Mouse (Mus musculus) midbrain, embryonic 11.5 days (tissue): Measurements from ENCODE around the gene Trrap. TPM values are rescaled to one million over a fixed set of nuclear protein-coding genes. Genes with fewer than 3 reads are reported as not detected.

Experiments used
- ATAC-seq: fragments of 200-750 bp; cut with Nextera tagmentation; 2 replicates; pipeline ENCODE4 v1.8.0; 2017; ENCODE audit warnings: moderate TSS enrichment, moderate library complexity; ENCODE audit not compliant: low FRiP score
- DNase-seq: peaks from one replicate; pipeline ENCODE4 v3.0.0; 2015; ENCODE audit warnings: low spot score; ENCODE audit errors: missing footprints
- H3K27ac ChIP-seq: fragments of 300-500 bp; sonication (generic); 2 replicates; pipeline ENCODE4 v1.5.1; 2014; ENCODE audit warnings: low read depth, low read length
- H3K27me3 ChIP-seq: fragments of 300-500 bp; sonication (generic); 2 replicates; pipeline ENCODE4 v1.6.1; 2014; ENCODE audit warnings: mild to moderate bottlenecking, low read length, moderate library complexity, mixed read lengths; ENCODE audit not compliant: control insufficient read depth, insufficient read depth
- H3K36me3 ChIP-seq: fragments of 300-500 bp; sonication (generic); 2 replicates; pipeline ENCODE4 v1.6.1; 2014; ENCODE audit warnings: mild to moderate bottlenecking, low read length, moderate library complexity, mixed read lengths; ENCODE audit not compliant: control insufficient read depth, insufficient read depth
- H3K4me1 ChIP-seq: fragments of 300-500 bp; sonication (generic); 2 replicates; pipeline ENCODE4 v1.6.1; 2014; ENCODE audit warnings: low read length; ENCODE audit not compliant: control insufficient read depth, insufficient read depth
- H3K4me2 ChIP-seq: fragments of 300-500 bp; sonication (generic); 2 replicates; pipeline ENCODE4 v1.6.1; 2014; ENCODE audit warnings: mild to moderate bottlenecking, moderate library complexity
- H3K4me3 ChIP-seq: fragments of 300-500 bp; sonication (generic); 2 replicates; pipeline ENCODE4 v1.5.1; 2014; ENCODE audit warnings: low read depth, low read length
- H3K9ac ChIP-seq: fragments of 300-500 bp; sonication (generic); 2 replicates; pipeline ENCODE4 v1.6.1; 2014; ENCODE audit warnings: low read length
- H3K9me3 ChIP-seq: fragments of 300-500 bp; sonication (generic); 2 replicates; pipeline ENCODE4 v1.6.1; 2016; ENCODE audit warnings: low read length; ENCODE audit not compliant: control insufficient read depth
- WGBS: fragments of 180-500 bp; shearing (Covaris S2); extraction: QIAGEN DNeasy Blood & Tissue Kit; methylation state at CpG from one replicate; pipeline ENCODE4 v1.1.7; 2014; 5-methylcytosine and 5-hydroxymethylcytosine counted together
- polyA plus RNA-seq: library from polyadenylated mRNA; unstranded; fragments of >200 nt; fragmentation: Nextera tagmentation; extraction: Ambion mirVana; gene quantifications from 2 replicates; pipeline ENCODE4 v1.2.1, GENCODE M21; 2014

Trrap gene
- polyA plus RNA-seq, 1 experiment from 2014 or later, result 91.8 TPM

GRCm38 (mm10) chr5:144734949-144735348 lies 32.6 kb upstream of the Trrap start:
- Histone ChIP-seq H3K27ac (no peak overlapping the region), H3K27me3 (no peaks in the 10 kb centered on the region), H3K4me3 (no peak overlapping the region), H3K9ac (no peak overlapping the region), H3K9me3 (no peaks in the 10 kb centered on the region), H3K4me2 (no peak overlapping the region), H3K36me3 (no peaks in the 10 kb centered on the region), H3K4me1 (no peaks in the 10 kb centered on the region)
- ATAC-seq, result peak; percentile 77
- peak; percentile 96 for DNase-seq
- 29% methylated on average over 8 of the region's 8 CpGs for WGBS

GRCm38 (mm10) chr5:144737101-144737500 lies 30.4 kb upstream of the Trrap start:
- no peak overlapping the region for H3K9ac ChIP-seq
- peak; percentile 14 for DNase-seq
- no peaks in the 10 kb centered on the region for H3K36me3 ChIP-seq
- no peaks in the 10 kb centered on the region for H3K27me3 ChIP-seq
- H3K9me3 ChIP-seq, result no peaks in the 10 kb centered on the region
- H3K4me3 ChIP-seq, result no peak overlapping the region
- H3K27ac ChIP-seq, result no peak overlapping the region
- 89% methylated on average over 14 of the region's 14 CpGs for WGBS
- no peaks in the 10 kb centered on the region for H3K4me1 ChIP-seq
- ATAC-seq, result no peak
- H3K4me2 ChIP-seq, result no peak overlapping the region

- Histone ChIP-seq H3K4me2 (no peak overlapping the region), H3K9ac (no peak overlapping the region), H3K27ac (no peak overlapping the region), H3K27me3 (no peaks in the 10 kb centered on the region), H3K9me3 (no peaks in the 10 kb centered on the region), H3K36me3 (no peaks in the 10 kb centered on the region), H3K4me1 (no peaks in the 10 kb centered on the region), H3K4me3 (no peak overlapping the region)
- DNase-seq (peak; percentile 76), ATAC-seq (no peak)
- WGBS, result 16% methylated on average over 5 of the region's 5 CpGs
Measured at GRCm38 (mm10) chr5:144752432-144752831, 15.1 kb upstream of the Trrap start.

- H3K27ac ChIP-seq, result no peak overlapping the region
- DNase-seq, result peak; percentile 85
Measured at GRCm38 (mm10) chr5:144753041-144753440, 14.5 kb upstream of the Trrap start.

GRCm38 (mm10) chr5:144755191-144755590 lies 12.3 kb upstream of the Trrap start:
- 83% methylated on average over 10 of the region's 10 CpGs for WGBS
- H3K9me3 ChIP-seq, result no peaks in the 10 kb centered on the region
- no peak overlapping the region for H3K4me2 ChIP-seq
- DNase-seq (no peak), ATAC-seq (no peak)
- no peaks in the 10 kb centered on the region for H3K36me3 ChIP-seq
- no peak overlapping the region for H3K27ac ChIP-seq
- no peaks in the 10 kb centered on the region; the same call in 1 of the 2 replicates for H3K27me3 ChIP-seq
- peaks cover 4% of the 10 kb centered on the region for H3K4me1 ChIP-seq
- H3K4me3 ChIP-seq, result no peak overlapping the region
- no peak overlapping the region for H3K9ac ChIP-seq

More at GRCm38 (mm10) chr5:144753041-144753440, 14.5 kb upstream of the Trrap start:
- Histone ChIP-seq H3K27me3 (no peaks in the 10 kb centered on the region), H3K4me1 (no peaks in the 10 kb centered on the region), H3K9ac (no peak overlapping the region), H3K9me3 (no peaks in the 10 kb centered on the region), H3K36me3 (no peaks in the 10 kb centered on the region), H3K4me3 (no peak overlapping the region), H3K4me2 (no peak overlapping the region)
- no peak for ATAC-seq
- WGBS, result 73% methylated on average over 7 of the region's 7 CpGs

- Histone ChIP-seq H3K36me3 (no peaks in the 10 kb centered on the region), H3K27ac (no peak overlapping the region), H3K9ac (no peak overlapping the region), H3K4me3 (no peak overlapping the region), H3K27me3 (peaks cover 11% of the 10 kb centered on the region), H3K9me3 (no peaks in the 10 kb centered on the region), H3K4me1 (peaks cover 9% of the 10 kb centered on the region), H3K4me2 (no peak overlapping the region)
- 89% methylated on average over 9 of the region's 9 CpGs for WGBS
- DNase-seq (peak; percentile 67), ATAC-seq (no peak)
Measured at GRCm38 (mm10) chr5:144757402-144757801, 10.1 kb upstream of the Trrap start.

- ATAC-seq (peak; percentile 63), DNase-seq (peak; percentile 86)
- Histone ChIP-seq H3K4me2 (peak overlapping the region; percentile 10; the same call in 1 of the 2 replicates), H3K4me3 (no peak overlapping the region), H3K27me3 (peaks cover 11% of the 10 kb centered on the region), H3K36me3 (no peaks in the 10 kb centered on the region), H3K27ac (peak overlapping the region; percentile 17; the same call in 1 of the 2 replicates), H3K4me1 (peaks cover 9% of the 10 kb centered on the region), H3K9ac (0 out of 2 replicates have a peak overlapping the region, but pooled peaks have one; percentile 7), H3K9me3 (no peaks in the 10 kb centered on the region)
- 9% methylated on average over 8 of the region's 8 CpGs for WGBS
Measured at GRCm38 (mm10) chr5:144758422-144758821, 9.1 kb upstream of the Trrap start.

- peak; percentile 66 for ATAC-seq
- peaks cover 11% of the 10 kb centered on the region for H3K27me3 ChIP-seq
- H3K27ac ChIP-seq, result no peak within 1 kb of the TSS
- no peaks in the 10 kb centered on the region for H3K36me3 ChIP-seq
- peaks cover 9% of the 10 kb centered on the region for H3K4me1 ChIP-seq
- peak within 1 kb of the TSS; percentile 37 for H3K4me3 ChIP-seq
- peak within 1 kb of the TSS; percentile 64 for H3K4me2 ChIP-seq
- DNase-seq, result peak; percentile 89
- peak within 1 kb of the TSS; percentile 58 for H3K9ac ChIP-seq
- 2% methylated on average over 37 of the region's 38 CpGs for WGBS
- no peaks in the 10 kb centered on the region for H3K9me3 ChIP-seq
Measured at GRCm38 (mm10) chr5:144761161-144761868, 6.2 kb upstream of the Trrap start, which contains the start of gene Tmem130. Gene Tmem130, minus strand, starts transcription at chr5:144761818.

- Histone ChIP-seq H3K36me3 (no peaks in the 10 kb centered on the region), H3K9me3 (no peaks in the 10 kb centered on the region), H3K9ac (no peak overlapping the region), H3K27ac (no peak overlapping the region), H3K4me3 (no peak overlapping the region), H3K4me2 (no peak overlapping the region), H3K27me3 (peaks cover 9% of the 10 kb centered on the region), H3K4me1 (peaks cover 10% of the 10 kb centered on the region)
- 82% methylated on average over 7 of the region's 7 CpGs for WGBS
- no peak for ATAC-seq
- no peak for DNase-seq
Measured at GRCm38 (mm10) chr5:144766026-144766425, 1.5 kb upstream of the Trrap start.
